Mouse (Mus musculus): ENCODE measurements at regions not wholly inside any gene's neighbourhood (a gene's known extent, or its start where the extent isn't known, plus 50 kb on each side); places are given as distances from the start of the nearest gene placed in this dataset.
A peak's percentile ranks its signal among the peaks of the same experiment; 100 is the strongest.

DNA sequence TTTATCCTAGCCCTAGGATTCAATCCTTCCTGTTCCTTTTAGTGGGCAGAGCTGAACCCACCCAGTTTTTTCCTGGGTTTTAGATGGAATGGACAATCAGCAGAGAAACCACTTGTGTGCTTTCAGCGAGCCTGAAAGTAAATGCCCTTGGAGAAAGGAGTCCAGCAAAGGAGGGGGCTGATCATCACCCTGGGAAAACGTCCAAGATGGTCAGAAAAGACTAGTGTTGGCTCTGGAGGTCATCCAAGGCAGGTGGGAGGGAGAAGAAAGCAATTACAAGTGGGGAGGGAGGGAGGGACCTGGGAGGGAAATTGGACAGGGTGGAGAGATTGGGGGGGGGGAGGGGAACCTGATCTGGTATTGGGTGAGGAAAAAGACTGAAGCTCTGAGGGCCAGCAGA is 55.6 kb upstream of the Zfp366 start:
- peak; percentile 83 for DNase-seq

GRCm38 (mm10) chr13:99128284-99128691 is 56.3 kb upstream of the Zfp366 start:
- peak; percentile 96 for DNase-seq

DNA sequence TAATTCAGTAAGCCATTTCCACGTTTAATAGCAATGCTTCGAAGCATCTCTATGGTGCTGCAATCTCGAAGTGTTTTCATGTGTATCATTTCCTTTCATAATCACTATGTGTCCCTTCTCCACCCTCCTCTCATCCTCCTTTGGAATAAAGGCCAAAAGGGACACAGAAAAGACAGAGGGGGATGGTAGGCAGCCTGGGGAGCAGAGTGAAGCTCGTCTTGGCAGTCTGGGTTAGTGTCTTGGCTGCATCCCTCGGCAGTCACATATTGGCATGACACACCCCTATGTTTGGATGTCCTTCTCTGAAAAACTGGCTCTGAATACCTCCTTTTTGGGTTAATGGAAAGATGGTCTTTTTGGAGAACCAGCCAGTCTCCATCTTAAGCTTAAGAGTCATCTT is 56.9 kb upstream of the Zfp366 start:
- DNase-seq = peak; percentile 95

DNA sequence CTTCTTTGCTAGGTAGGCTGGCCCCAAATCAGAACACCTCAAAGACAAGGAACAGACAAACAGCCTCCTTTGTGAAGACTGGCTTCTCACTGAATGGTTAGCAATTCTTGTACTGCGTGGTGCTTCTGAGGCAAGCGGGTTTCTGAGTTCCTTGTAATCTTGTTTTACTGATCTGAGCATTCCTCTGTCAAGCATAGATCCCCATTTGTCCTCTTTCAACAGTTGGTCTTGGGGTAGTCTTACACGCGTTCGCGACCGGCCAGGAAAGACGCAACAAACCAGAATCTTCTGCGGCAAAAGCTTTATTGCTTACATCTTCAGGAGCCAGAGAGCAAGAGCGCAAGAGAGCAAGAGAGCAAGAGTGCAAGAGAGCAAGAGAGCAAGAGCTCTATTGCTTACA is 57.7 kb upstream of the Zfp366 start:
- peak; percentile 68 for DNase-seq

- DNase-seq = peak; percentile 95
These were observed 58.1 kb upstream of the Zfp366 start for GRCm38 (mm10) chr13:99126538-99126937.

DNA sequence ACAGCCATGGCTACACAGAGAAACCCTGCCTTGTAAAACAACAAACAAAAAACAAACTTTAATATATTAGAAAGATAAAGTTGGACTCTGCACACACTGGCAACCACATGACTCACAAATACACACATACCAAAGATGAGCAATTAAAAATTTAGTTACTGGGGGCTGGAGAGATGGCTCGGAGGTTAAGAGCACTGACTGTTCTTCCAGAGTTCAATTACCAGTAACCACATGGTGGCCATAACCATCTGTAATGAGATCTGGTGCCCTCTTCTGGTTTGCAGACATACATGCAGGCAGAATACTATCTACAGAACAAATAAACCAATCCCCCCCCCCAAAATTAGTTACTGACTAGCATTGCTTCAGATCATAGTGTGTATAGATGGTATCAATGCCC is 58.7 kb upstream of the Zfp366 start:
- peak; percentile 74 for DNase-seq

DNA sequence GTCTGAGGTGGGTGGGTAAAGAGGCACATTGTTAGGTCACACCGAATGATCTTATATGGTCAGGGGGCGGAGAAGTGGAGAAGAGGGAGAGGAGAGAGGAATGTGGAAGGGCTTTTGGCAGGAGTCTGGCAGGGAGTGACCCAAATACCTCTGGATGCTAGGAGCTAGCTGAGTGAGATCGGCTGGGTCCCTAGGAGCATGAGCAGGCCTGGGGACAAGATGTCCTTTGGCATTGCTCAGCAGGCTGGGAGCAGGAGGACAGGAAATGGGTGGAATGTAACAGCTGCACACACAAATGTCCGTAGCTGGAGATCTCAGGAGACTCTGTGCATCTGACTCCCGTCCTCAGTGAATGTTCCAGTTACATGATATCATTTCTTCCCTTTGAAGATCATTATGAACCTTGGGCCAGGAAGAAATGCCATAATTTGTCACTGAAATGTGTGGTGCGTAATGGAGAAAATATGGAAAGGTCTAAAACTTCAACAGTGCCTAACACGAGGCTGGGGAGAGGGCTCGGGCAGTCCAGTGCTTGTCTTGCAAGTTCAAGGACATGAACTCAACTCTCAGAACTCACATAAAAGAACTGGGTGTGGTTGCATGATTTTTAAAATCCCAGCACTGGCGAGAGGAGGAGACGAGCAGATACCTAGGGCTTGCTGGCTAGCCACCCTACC is 59.6 kb upstream of the Zfp366 start:
- DNase-seq = peak; percentile 99

GRCm38 (mm10) chr13:99124141-99124540 is 60.5 kb upstream of the Zfp366 start:
- peak; percentile 92 for DNase-seq

DNA sequence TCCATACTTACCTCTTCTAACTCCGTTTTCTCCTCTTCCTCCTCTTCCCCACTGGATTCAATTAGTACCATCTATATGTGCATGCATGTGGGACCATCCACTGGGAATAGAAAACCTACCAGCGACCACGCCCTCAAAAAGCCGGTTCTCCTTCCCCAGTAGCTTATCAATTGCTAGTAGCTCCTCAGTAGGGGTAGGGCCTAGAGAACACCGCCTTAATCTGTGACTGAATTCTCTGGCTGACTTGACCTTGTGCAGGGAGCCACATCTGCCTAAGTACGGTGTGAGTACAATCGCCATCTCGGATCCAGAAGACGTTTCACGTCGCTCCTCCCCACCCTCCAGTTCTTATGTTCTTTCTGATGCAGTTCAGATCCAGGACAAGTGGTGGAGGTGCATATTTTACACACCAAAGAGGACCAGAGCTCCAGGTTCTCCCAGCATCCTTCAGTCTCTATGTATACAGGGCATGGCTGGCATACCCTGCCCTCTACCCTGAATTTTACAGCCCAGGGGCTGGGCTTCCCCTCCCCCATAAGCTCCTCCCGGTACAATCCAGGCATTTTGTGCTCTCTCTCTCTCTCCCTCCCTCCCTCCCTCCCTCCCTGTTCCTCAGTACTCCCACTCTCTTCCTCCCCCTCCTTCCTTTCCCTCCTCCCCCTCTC is 61.0 kb upstream of the Zfp366 start:
- peak; percentile 82 for DNase-seq

GRCm38 (mm10) chr13:99122539-99122938 is 62.1 kb upstream of the Zfp366 start:
- DNase-seq = peak; percentile 7

- DNase-seq = peak; percentile 79
These were observed 63.5 kb upstream of the Zfp366 start for GRCm38 (mm10) chr13:99121096-99121495.

GRCm38 (mm10) chr13:99119941-99120340 is 64.7 kb upstream of the Zfp366 start:
- DNase-seq = peak; percentile 33

GRCm38 (mm10) chr13:99118901-99119300 is 65.7 kb upstream of the Zfp366 start:
- DNase-seq = peak; percentile 22

DNA sequence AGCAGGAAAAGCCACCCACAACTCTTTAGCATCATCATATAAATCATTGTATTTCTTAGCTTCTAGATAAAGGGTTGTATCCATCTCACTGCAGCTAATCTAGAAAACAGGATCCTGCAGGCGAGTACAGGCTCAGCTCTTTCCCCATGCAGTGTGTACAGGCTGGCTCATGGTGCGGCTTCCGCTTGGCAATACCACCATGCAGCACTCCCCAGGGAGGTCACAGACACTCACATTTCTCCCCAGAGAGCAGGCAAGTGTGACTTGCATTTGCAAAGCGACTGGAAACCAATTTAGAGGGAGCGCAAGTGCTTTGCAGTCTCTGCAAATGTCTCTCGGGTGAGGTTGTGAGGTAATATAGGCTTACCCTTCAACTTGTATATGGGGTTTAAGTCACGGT is 69.1 kb upstream of the Zfp366 start:
- DNase-seq = peak; percentile 78

DNA sequence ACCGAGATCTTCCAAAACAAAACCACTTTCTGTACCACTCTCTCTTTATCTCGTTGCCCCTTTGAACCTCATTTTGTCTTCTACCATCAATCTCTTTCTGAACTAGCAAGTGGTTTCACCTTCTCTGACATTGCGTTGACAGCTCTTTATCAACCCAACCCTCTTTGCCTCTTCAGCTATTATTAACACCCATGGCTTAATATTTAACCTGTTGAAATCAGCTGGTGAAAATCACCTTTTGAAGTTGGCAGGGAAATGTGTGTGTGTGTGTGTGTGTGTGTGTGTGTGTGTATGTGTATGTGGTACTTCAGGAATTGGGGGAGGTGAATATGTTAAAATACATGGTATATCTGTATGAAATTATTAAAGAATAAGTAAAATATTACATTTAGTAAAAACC is 70.1 kb upstream of the Zfp366 start:
- peak; percentile 89 for DNase-seq

DNA sequence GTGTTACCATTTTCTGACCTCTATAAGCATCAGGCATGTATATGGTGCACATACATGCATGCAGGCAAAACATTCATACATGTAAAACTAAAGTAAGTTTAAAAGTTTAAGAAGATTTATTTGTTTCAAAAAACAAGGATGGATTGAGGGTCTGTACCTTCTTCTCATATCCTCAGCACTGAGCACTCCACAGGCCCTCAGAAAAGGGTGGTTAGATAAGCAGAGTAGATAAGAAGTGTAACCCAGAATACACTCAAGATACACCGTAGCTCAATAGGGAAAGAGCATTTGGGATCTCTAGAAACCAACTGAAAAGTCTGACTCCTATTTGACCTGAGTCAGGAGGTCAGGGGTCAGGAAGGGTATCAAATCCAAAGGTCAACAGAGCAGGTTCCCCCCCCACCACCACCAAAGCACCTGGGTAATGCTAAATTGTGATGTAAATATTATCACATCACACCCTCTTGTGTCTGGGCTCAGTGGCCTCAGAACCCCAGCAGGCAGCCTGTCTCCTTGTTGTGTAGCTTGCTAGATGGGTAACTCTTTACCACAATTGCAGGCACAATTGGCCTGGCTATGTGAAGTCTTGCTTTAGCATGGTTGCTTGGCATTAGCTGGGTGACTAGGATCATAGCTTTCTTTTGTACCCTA is 72.8 kb upstream of the Zfp366 start:
- DNase-seq = peak; percentile 56

- no peak for DNase-seq
These were observed 76.6 kb upstream of the Zfp366 start for GRCm38 (mm10) chr13:99107983-99108382.

- DNase-seq = peak; percentile 63
These were observed 82.4 kb upstream of the Zfp366 start for GRCm38 (mm10) chr13:99102089-99102681.

DNA sequence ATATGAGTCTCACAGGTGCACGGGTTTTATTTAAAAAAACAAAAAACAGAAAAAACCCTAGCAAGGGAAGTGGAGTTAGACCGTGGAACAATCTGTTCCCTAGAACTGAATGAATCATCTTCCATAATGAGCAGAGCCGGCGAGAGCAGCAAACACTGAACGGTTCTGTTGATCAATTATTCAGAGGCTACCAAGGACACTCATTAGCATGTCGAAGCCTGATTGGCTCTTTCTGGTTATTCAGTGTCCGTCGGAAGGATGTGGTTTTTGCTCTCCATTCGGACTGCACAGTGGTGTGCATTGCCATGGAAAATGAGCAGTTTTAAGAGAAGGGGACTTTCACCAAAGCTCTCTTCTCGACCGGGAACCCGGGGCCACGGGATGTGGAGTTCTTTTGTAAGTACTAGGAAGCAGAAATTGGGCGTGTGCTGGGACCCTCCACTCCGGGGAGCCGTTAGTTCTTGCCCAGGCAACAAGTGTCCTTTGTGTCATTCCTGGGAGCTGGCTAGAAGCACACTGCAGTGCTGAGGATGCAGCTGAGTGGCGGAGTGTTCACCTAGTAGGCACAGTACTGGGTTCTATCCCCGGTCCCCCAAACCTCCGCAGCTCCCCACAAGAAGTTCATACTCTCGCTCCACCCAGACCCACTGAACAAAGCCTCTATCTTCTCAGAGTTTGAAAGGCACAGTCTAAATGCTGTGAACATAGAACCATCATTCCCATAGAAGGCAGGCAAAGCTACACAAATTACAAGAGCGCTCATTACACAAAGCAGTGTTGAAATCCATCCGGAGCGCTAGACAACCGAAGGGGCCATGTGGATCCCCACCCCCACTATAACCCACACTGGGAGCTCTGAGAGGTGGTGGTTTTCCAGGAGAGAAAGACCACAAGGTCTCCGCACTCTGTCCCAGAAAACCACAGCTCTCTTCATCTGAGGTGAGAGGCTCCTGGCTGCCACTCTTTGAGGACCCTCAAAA is 83.9 kb upstream of the Zfp366 start:
- peak; percentile 95 for DNase-seq

DNA sequence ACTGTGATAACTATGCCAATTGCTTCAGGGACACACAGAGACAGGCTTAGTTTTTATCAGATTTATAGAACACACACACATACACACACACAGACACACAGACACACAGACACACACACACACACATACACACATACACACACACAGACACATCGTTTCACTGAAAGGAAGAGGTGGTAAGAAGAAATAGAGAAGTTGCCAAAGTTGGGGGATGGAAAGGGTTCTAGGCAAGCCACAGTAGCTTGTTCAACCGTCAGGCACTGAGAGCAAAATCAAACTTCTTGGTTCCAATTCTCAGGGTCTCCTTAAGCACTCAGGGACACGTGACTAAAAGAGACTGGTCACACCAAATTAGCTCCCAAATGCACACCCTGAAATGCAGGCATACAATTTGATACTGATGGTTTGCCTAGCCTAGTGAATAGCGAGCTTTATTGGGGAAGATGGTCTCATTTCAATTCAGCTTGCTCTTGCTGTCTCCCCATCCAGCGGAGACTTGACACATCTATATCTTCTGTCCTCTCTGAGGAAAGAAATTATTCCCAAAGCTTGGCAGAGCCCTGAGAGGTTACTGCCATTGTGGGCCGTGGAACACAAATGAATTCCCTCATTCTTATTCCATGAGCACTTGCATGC is 84.7 kb upstream of the Zfp366 start:
- DNase-seq = peak; percentile 61

GRCm38 (mm10) chr13:99099226-99099625 is 85.4 kb upstream of the Zfp366 start:
- DNase-seq = peak; percentile 89

Measured in heart, adult 11 months (tissue).